Mouse (Mus musculus) forebrain, embryonic 16.5 days (tissue): ENCODE data around the gene 1700030J22Rik. TPM values are rescaled to one million over a fixed set of nuclear protein-coding genes. Genes with fewer than 3 reads are reported as not detected.

Experiments
- ATAC-seq: fragments of 200-750 bp; cut with Nextera tagmentation; 2 replicates; pipeline ENCODE4 v1.8.0; 2017; ENCODE audit warnings: mild to moderate bottlenecking, moderate library complexity
- H3K27ac ChIP-seq: fragments of 300-500 bp; sonication (generic); 2 replicates; pipeline ENCODE4 v1.5.1; 2014; ENCODE audit warnings: low read length, control low read depth
- H3K27me3 ChIP-seq: fragments of 300-500 bp; sonication (generic); replicated peaks from 2 replicates; pipeline ENCODE4 v1.6.1; 2014; ENCODE audit warnings: low read length; ENCODE audit not compliant: control insufficient read depth, insufficient read depth
- H3K36me3 ChIP-seq: fragments of 300-500 bp; sonication (generic); 2 replicates; pipeline ENCODE4 v1.6.1; 2014; ENCODE audit not compliant: control insufficient read depth, insufficient read depth
- H3K4me1 ChIP-seq: fragments of 300-500 bp; sonication (generic); replicated peaks from 2 replicates; pipeline ENCODE4 v1.6.1; 2014; ENCODE audit warnings: low read length; ENCODE audit not compliant: control insufficient read depth, insufficient read depth
- H3K4me2 ChIP-seq: fragments of 300-500 bp; sonication (generic); 2 replicates; pipeline ENCODE4 v1.6.1; 2014; ENCODE audit warnings: mild to moderate bottlenecking, low read length, control low read depth
- H3K4me3 ChIP-seq: fragments of 300-500 bp; sonication (generic); replicated peaks from 2 replicates; pipeline ENCODE4 v1.5.1; 2014; ENCODE audit warnings: mild to moderate bottlenecking, low read length, control low read depth
- H3K9ac ChIP-seq: fragments of 300-500 bp; sonication (generic); replicated peaks from 2 replicates; pipeline ENCODE4 v1.6.1; 2014; ENCODE audit warnings: low read depth, low read length, control low read depth
- H3K9me3 ChIP-seq: fragments of 300-500 bp; sonication (generic); 2 replicates; pipeline ENCODE4 v1.6.1; 2016; ENCODE audit warnings: low read length; ENCODE audit not compliant: control insufficient read depth
- WGBS: fragments of 180-500 bp; shearing (Covaris S2); extraction: QIAGEN DNeasy Blood & Tissue Kit; methylation state at CpG from one replicate; pipeline ENCODE4 v1.1.7; 2014; 5-methylcytosine and 5-hydroxymethylcytosine counted together
- polyA plus RNA-seq: library from polyadenylated mRNA; unstranded; fragments of >200 nt; fragmentation: Nextera tagmentation; extraction: Ambion mirVana; gene quantifications from 2 replicates; pipeline ENCODE4 v1.2.1, GENCODE M21; 2015

The 1700030J22Rik gene
- polyA plus RNA-seq, 1 experiment from 2014 or later = 6.8 TPM

- Histone ChIP-seq H3K27ac (no peak overlapping the region), H3K4me2 (peak overlapping the region; percentile 97), H3K9ac (peak overlapping the region; percentile 33), H3K4me3 (peak overlapping the region; percentile 78), H3K27me3 (no peaks in the 10 kb centered on the region), H3K9me3 (no peaks in the 10 kb centered on the region), H3K36me3 (no peaks in the 10 kb centered on the region), H3K4me1 (peaks cover 14% of the 10 kb centered on the region)
- no peak for ATAC-seq
- whole genome bisulfite sequencing = 65% methylated on average over 11 of the region's 11 CpGs
Observed at GRCm38 (mm10) chr8:116994016-116994716, 15.4 kb upstream of the 1700030J22Rik start.

- WGBS = under 1% methylated on average over 56 of the region's 56 CpGs
- Histone ChIP-seq H3K4me3 (peak within 1 kb of the TSS; percentile 78), H3K9ac (peak within 1 kb of the TSS; percentile 62), H3K27me3 (no peaks in the 10 kb centered on the region), H3K4me1 (peaks cover 14% of the 10 kb centered on the region), H3K4me2 (peak within 1 kb of the TSS; percentile 97), H3K27ac (peak within 1 kb of the TSS; percentile 29; the same call in 1 of the 2 replicates), H3K36me3 (no peaks in the 10 kb centered on the region), H3K9me3 (no peaks in the 10 kb centered on the region)
- peak; percentile 100 for ATAC-seq
Observed at GRCm38 (mm10) chr8:116993095-116993867, 14.5 kb upstream of the 1700030J22Rik start, which contains the start of gene Gcsh. Gcsh (minus strand) TSS chr8:116993537.

GRCm38 (mm10) chr8:116992176-116992971, 13.6 kb upstream of the 1700030J22Rik start:
- peaks cover 14% of the 10 kb centered on the region for H3K4me1 ChIP-seq
- peak overlapping the region; percentile 97 for H3K4me2 ChIP-seq
- H3K27me3 ChIP-seq = no peaks in the 10 kb centered on the region
- 4% methylated on average over 23 of the region's 23 CpGs for WGBS
- no peak for ATAC-seq
- H3K9me3 ChIP-seq = no peaks in the 10 kb centered on the region
- H3K4me3 ChIP-seq = peak overlapping the region; percentile 78
- no peak overlapping the region for H3K27ac ChIP-seq
- peak overlapping the region; percentile 62 for H3K9ac ChIP-seq
- no peaks in the 10 kb centered on the region for H3K36me3 ChIP-seq

GRCm38 (mm10) chr8:116991241-116991640, 12.5 kb upstream of the 1700030J22Rik start:
- no peaks in the 10 kb centered on the region for H3K9me3 ChIP-seq
- H3K4me3 ChIP-seq = no peak overlapping the region
- peaks cover 14% of the 10 kb centered on the region for H3K4me1 ChIP-seq
- H3K9ac ChIP-seq = no peak overlapping the region
- H3K36me3 ChIP-seq = no peaks in the 10 kb centered on the region
- no peak overlapping the region for H3K4me2 ChIP-seq
- ATAC-seq = no peak
- no peaks in the 10 kb centered on the region for H3K27me3 ChIP-seq
- WGBS = 68% methylated on average over 8 of the region's 8 CpGs
- H3K27ac ChIP-seq = no peak overlapping the region

GRCm38 (mm10) chr8:116989842-116990241, 11.1 kb upstream of the 1700030J22Rik start:
- Histone ChIP-seq H3K27ac (no peak overlapping the region), H3K9ac (no peak overlapping the region), H3K4me2 (no peak overlapping the region), H3K27me3 (no peaks in the 10 kb centered on the region), H3K36me3 (no peaks in the 10 kb centered on the region), H3K4me1 (peaks cover 14% of the 10 kb centered on the region), H3K9me3 (no peaks in the 10 kb centered on the region), H3K4me3 (no peak overlapping the region)
- no peak for ATAC-seq
- WGBS = 94% methylated on average over 3 of the region's 3 CpGs

GRCm38 (mm10) chr8:116980117-116980516, 1.4 kb upstream of the 1700030J22Rik start:
- Histone ChIP-seq H3K4me2 (no peak overlapping the region), H3K27ac (no peak overlapping the region), H3K9ac (no peak overlapping the region), H3K27me3 (no peaks in the 10 kb centered on the region), H3K9me3 (no peaks in the 10 kb centered on the region), H3K4me3 (no peak overlapping the region), H3K36me3 (no peaks in the 10 kb centered on the region), H3K4me1 (peaks cover 6% of the 10 kb centered on the region)
- 14% methylated on average over 4 of the region's 4 CpGs for WGBS
- no peak for ATAC-seq

GRCm38 (mm10) chr8:116978052-116978451, 707 bp downstream of the 1700030J22Rik start:
- ATAC-seq = no peak
- H3K4me2 ChIP-seq = peak overlapping the region; percentile 82
- H3K4me3 ChIP-seq = peak overlapping the region; percentile 81
- H3K4me1 ChIP-seq = peaks cover 6% of the 10 kb centered on the region
- 26% methylated on average over 8 of the region's 8 CpGs for WGBS
- no peaks in the 10 kb centered on the region for H3K9me3 ChIP-seq
- no peak overlapping the region for H3K27ac ChIP-seq
- H3K36me3 ChIP-seq = no peaks in the 10 kb centered on the region
- peak overlapping the region; percentile 57 for H3K9ac ChIP-seq
- H3K27me3 ChIP-seq = no peaks in the 10 kb centered on the region

- no peak for ATAC-seq
- WGBS = 56% methylated on average over 5 of the region's 5 CpGs
- Histone ChIP-seq H3K4me1 (peaks cover 6% of the 10 kb centered on the region), H3K4me3 (no peak overlapping the region), H3K27ac (no peak overlapping the region), H3K4me2 (no peak overlapping the region), H3K27me3 (no peaks in the 10 kb centered on the region), H3K9me3 (no peaks in the 10 kb centered on the region), H3K9ac (no peak overlapping the region), H3K36me3 (no peaks in the 10 kb centered on the region)
Observed at GRCm38 (mm10) chr8:116975606-116976005, 3.2 kb downstream of the 1700030J22Rik start.

GRCm38 (mm10) chr8:116975066-116975465, 3.7 kb downstream of the 1700030J22Rik start:
- WGBS = 32% methylated on average over 5 of the region's 5 CpGs
- ATAC-seq = no peak

More at GRCm38 (mm10) chr8:116975066-116975465, 3.7 kb downstream of the 1700030J22Rik start:
- Histone ChIP-seq H3K4me3 (no peak overlapping the region), H3K27me3 (no peaks in the 10 kb centered on the region), H3K9ac (no peak overlapping the region), H3K36me3 (no peaks in the 10 kb centered on the region), H3K9me3 (no peaks in the 10 kb centered on the region), H3K4me2 (no peak overlapping the region), H3K4me1 (peaks cover 6% of the 10 kb centered on the region), H3K27ac (no peak overlapping the region)
